Mouse (Mus musculus) heart, embryonic 16.5 days (tissue): ENCODE results near the gene Snrpa1. TPM values are rescaled to one million over a fixed set of nuclear protein-coding genes. Genes with fewer than 3 reads are reported as not detected.

Experiments used
- ATAC-seq: fragments of 200-750 bp; cut with Nextera tagmentation; replicated peaks from 2 replicates; pipeline ENCODE4 v1.8.0; 2017; ENCODE audit warnings: moderate number of reproducible peaks; ENCODE audit not compliant: insufficient read depth, low FRiP score; ENCODE audit errors: extremely low read depth
- H3K27ac ChIP-seq: fragments of 300-500 bp; sonication (generic); 2 replicates; pipeline ENCODE4 v1.5.1; 2014; ENCODE audit warnings: mild to moderate bottlenecking, low read length, control low read depth, moderate library complexity
- H3K27me3 ChIP-seq: fragments of 300-500 bp; sonication (generic); 2 replicates; pipeline ENCODE4 v1.6.1; 2014; ENCODE audit warnings: low read length, mixed read lengths; ENCODE audit not compliant: control insufficient read depth, insufficient read depth
- H3K36me3 ChIP-seq: fragments of 300-500 bp; sonication (generic); 2 replicates; pipeline ENCODE4 v1.6.1; 2014; ENCODE audit not compliant: control insufficient read depth, insufficient read depth
- H3K4me1 ChIP-seq: fragments of 300-500 bp; sonication (generic); 2 replicates; pipeline ENCODE4 v1.6.1; 2014; ENCODE audit warnings: low read length, mixed read lengths; ENCODE audit not compliant: control insufficient read depth, insufficient read depth
- H3K4me2 ChIP-seq: fragments of 300-500 bp; sonication (generic); 2 replicates; pipeline ENCODE4 v1.6.1; 2014; ENCODE audit warnings: low read depth, mild to moderate bottlenecking, control low read depth, low read length
- H3K4me3 ChIP-seq: fragments of 300-500 bp; sonication (generic); 2 replicates; pipeline ENCODE4 v1.5.1; 2014; ENCODE audit warnings: mild to moderate bottlenecking, control low read depth, low read length
- H3K9ac ChIP-seq: fragments of 300-500 bp; sonication (generic); 2 replicates; pipeline ENCODE4 v1.6.1; 2014; ENCODE audit warnings: low read length, control low read depth
- H3K9me3 ChIP-seq: fragments of 300-500 bp; sonication (generic); replicated peaks from 2 replicates; pipeline ENCODE4 v1.6.1; 2016; ENCODE audit warnings: low read length; ENCODE audit not compliant: control insufficient read depth
- WGBS: fragments of 180-500 bp; shearing (Covaris S2); extraction: QIAGEN DNeasy Blood & Tissue Kit; methylation state at CpG from one replicate; pipeline ENCODE4 v1.1.7; 2014; 5-methylcytosine and 5-hydroxymethylcytosine counted together
- polyA plus RNA-seq: library from polyadenylated mRNA; unstranded; fragments of >200 nt; fragmentation: Nextera tagmentation; extraction: Ambion mirVana; gene quantifications from 2 replicates; pipeline ENCODE4 v1.2.1, GENCODE M21; 2015

The Snrpa1 gene
- polyA plus RNA-seq, 1 experiment from 2014 or later: 99.8 TPM

DNA sequence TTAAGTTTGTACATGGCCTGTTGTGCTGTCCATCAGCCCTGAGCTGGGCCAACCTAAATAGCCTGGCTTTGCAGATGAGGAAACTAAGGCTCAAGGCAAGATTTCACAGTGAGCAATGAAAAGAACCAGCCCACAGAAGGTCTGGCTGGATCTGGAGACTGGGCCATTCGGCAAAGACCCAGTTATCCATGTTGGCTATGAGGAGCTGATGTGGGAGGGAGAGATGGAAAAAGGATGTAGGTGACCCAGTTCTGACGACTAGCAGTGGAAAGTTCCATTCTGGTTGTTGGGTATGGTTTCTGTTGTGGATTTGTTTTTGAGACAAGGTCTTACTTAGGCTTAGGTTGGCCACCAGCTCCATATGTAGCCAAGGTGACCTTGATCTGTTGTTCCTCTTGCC lies 29.3 kb downstream of the Snrpa1 start:
- Histone ChIP-seq H3K9me3 (no peaks in the 10 kb centered on the region), H3K4me2 (no peak overlapping the region), H3K27me3 (no peaks in the 10 kb centered on the region), H3K36me3 (peaks cover 65% of the 10 kb centered on the region), H3K27ac (no peak overlapping the region), H3K4me3 (no peak overlapping the region), H3K9ac (no peak overlapping the region), H3K4me1 (no peaks in the 10 kb centered on the region)
- no peak for ATAC-seq
- 81% methylated on average over 2 of the region's 2 CpGs for WGBS

DNA sequence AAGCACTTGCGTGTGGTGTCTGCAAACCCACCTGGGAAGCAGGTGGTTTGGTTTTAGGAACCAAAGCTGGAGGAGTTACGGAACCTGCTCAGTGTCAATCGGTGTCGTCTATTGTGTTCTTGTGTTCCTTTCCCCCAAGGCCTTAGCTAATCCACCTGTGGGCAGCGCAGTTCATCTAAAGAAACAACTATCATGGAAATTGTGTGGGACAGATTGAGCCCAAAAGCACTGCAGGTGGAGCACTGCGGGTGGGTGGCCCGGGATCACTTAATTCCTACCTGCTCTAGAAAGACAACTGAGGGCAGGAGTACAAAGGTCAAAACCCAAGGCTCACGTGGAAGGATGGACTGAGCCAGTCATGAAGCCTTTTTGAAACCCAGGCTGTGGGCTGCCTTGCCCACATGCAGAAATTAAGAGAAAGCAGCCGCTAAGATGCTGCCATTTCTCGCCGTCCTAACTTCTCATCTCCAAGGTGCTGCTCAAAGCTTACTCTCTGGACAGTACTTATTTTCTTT lies 31.9 kb downstream of the Snrpa1 start:
- no peaks in the 10 kb centered on the region for H3K27me3 ChIP-seq

DNA sequence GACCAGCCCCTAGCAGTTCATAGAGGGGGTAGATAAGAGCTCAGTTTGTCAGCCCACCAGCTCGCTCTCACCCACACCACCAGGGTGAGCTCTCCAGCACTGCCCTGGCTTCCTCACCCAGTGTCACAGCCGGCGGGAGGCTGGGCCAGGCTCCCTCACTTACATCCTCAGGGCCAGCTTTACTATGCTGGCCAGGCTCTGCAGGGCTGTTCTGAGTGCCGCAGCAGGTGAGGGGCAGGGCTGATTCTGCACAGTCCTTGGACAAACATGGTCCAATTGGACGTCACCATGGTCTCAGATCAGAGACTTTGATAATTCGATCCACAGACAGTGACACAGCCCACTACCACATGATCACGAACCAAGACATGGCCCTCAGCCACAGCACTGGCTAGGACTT lies 32.8 kb downstream of the Snrpa1 start:
- H3K27me3 ChIP-seq: no peaks in the 10 kb centered on the region
- ATAC-seq: no peak
- 76% methylated on average over 7 of the region's 7 CpGs for WGBS
- H3K4me1 ChIP-seq: no peaks in the 10 kb centered on the region
- H3K4me2 ChIP-seq: no peak overlapping the region
- no peaks in the 10 kb centered on the region for H3K9me3 ChIP-seq
- no peak overlapping the region for H3K27ac ChIP-seq
- peaks cover 41% of the 10 kb centered on the region for H3K36me3 ChIP-seq
- H3K4me3 ChIP-seq: no peak overlapping the region
- H3K9ac ChIP-seq: no peak overlapping the region

More for the DNA sequence above, 31.9 kb downstream of the Snrpa1 start:
- ATAC-seq: no peak
- H3K4me3 ChIP-seq: no peak overlapping the region
- H3K4me1 ChIP-seq: no peaks in the 10 kb centered on the region
- H3K9me3 ChIP-seq: no peaks in the 10 kb centered on the region
- peaks cover 45% of the 10 kb centered on the region for H3K36me3 ChIP-seq
- no peak overlapping the region for H3K27ac ChIP-seq
- no peak overlapping the region for H3K9ac ChIP-seq
- no peak overlapping the region for H3K4me2 ChIP-seq
- WGBS: 87% methylated on average over 11 of the region's 11 CpGs

DNA sequence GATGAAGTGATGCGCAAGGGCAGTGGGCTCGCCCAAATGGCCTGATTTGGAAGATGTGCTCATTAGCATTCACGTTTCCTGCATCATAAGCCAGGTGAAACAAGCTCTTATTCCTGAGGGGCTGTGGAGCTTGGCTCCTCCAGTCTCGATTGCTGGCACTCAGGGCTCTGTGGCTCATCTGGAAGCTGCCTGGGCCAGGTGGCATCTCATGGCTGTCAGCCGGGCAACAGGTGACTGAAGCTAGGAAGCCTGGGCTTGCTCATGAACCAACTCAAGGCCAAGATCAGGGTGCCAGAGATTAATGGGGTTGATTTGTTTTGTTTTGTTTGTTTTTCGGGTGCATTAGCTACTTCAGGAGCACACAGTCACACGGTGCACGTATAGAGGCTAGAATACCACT lies 33.9 kb downstream of the Snrpa1 start:
- Histone ChIP-seq H3K36me3 (peaks cover 32% of the 10 kb centered on the region), H3K4me3 (no peak overlapping the region), H3K27me3 (no peaks in the 10 kb centered on the region), H3K9ac (no peak overlapping the region), H3K4me1 (no peaks in the 10 kb centered on the region), H3K4me2 (no peak overlapping the region), H3K27ac (no peak overlapping the region), H3K9me3 (no peaks in the 10 kb centered on the region)
- no peak for ATAC-seq
- 85% methylated on average over 8 of the region's 8 CpGs for WGBS

DNA sequence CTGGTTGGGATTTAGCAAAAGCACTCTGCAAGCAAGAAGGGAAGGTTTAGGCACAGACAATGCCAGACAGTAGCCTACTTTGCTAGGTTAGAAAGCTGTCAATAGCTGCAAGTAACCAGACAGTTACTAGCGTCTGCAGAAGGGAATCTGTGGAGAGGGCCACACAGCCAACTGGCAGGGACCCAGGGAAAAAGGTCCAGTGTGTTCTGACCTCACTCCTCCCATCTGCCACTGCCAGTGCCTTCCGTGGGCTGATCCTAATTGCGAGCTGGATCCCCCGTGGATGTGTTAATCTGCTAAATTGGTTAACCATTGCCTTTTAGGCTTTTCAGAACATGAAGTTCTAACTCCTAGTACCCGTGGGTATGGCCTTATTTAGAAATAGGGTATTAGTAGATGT lies 35.3 kb downstream of the Snrpa1 start:
- ATAC-seq: no peak
- no peaks in the 10 kb centered on the region for H3K4me1 ChIP-seq
- peaks cover 17% of the 10 kb centered on the region for H3K36me3 ChIP-seq
- no peaks in the 10 kb centered on the region for H3K9me3 ChIP-seq
- no peak overlapping the region for H3K4me3 ChIP-seq
- no peaks in the 10 kb centered on the region for H3K27me3 ChIP-seq
- H3K27ac ChIP-seq: no peak overlapping the region
- 69% methylated on average over 5 of the region's 5 CpGs for WGBS
- H3K4me2 ChIP-seq: no peak overlapping the region
- no peak overlapping the region for H3K9ac ChIP-seq

DNA sequence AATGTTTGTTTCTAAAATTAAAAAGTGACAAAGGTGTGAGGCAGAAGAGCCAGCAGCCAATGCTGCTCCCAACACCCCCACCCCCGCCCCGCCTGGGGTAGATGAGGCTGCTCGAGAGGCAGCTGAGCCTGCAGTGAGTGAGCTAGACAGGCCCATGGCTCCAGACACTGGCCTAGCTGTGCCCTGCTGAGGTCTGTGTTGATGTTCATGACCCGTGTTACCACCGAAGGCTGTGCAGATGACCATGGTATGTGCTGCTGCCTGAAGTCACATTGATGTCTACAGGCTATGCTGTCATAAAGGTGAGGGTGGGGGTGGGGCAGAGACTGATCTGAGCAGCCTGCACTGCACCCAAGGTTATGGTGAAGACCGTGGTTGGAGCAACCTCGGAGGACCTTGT lies 40.0 kb downstream of the Snrpa1 start:
- no peak overlapping the region for H3K4me2 ChIP-seq
- no peaks in the 10 kb centered on the region for H3K9me3 ChIP-seq
- ATAC-seq: no peak
- H3K27ac ChIP-seq: no peak overlapping the region
- no peaks in the 10 kb centered on the region for H3K36me3 ChIP-seq
- no peak overlapping the region for H3K9ac ChIP-seq
- WGBS: 81% methylated on average over 7 of the region's 7 CpGs
- H3K4me1 ChIP-seq: no peaks in the 10 kb centered on the region
- no peaks in the 10 kb centered on the region for H3K27me3 ChIP-seq
- H3K4me3 ChIP-seq: no peak overlapping the region

DNA sequence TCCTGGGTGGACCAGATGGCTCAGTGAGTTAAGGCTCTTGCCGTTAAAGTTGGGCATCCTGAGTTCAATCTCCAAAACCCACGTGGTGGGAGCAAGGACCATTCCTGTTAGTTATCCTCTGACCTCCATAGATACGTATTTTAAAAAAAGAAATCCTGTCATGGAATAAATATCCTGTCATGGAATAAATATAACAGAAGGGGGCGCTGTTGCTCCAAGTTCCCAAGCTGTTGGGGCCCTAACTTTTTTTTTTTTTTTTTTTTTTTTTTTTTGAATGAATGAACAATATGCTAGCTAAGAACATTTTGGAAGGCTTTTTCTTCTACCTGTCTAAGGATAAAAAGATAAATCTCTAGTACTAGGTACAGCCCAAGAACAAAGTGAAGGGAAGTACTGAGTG lies 43.1 kb downstream of the Snrpa1 start:
- Histone ChIP-seq H3K4me1 (peaks cover 7% of the 10 kb centered on the region), H3K4me2 (no peak overlapping the region), H3K9me3 (no peaks in the 10 kb centered on the region), H3K27ac (no peak overlapping the region), H3K4me3 (no peak overlapping the region), H3K27me3 (no peaks in the 10 kb centered on the region), H3K36me3 (no peaks in the 10 kb centered on the region), H3K9ac (no peak overlapping the region)
- no peak for ATAC-seq
- 2% methylated on average over 4 of the region's 4 CpGs for WGBS

DNA sequence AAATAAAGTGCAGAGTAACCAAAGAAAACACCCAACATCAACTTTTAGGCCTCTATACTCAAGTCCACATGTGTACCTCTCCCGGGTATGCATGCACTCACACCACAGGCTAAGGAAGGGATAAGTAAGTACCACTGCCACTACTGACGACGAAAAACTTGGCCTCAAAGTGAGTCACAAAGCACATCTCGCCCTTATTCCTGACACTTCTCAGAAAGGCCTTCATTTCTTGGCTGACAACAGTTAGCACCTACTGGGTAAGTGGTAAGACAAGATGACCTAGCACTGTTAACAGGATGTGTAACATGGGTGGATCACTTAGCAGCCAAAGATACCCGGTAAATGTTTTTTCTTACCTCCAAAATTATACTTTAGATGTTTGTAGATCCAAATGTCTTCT lies 45.7 kb downstream of the Snrpa1 start:
- no peaks in the 10 kb centered on the region for H3K27me3 ChIP-seq
- H3K4me2 ChIP-seq: no peak overlapping the region
- H3K27ac ChIP-seq: no peak overlapping the region
- WGBS: 87% methylated on average over 5 of the region's 5 CpGs
- H3K9ac ChIP-seq: no peak overlapping the region
- H3K4me3 ChIP-seq: no peak overlapping the region
- peaks cover 13% of the 10 kb centered on the region for H3K4me1 ChIP-seq
- ATAC-seq: no peak
- H3K9me3 ChIP-seq: no peaks in the 10 kb centered on the region
- H3K36me3 ChIP-seq: no peaks in the 10 kb centered on the region

DNA sequence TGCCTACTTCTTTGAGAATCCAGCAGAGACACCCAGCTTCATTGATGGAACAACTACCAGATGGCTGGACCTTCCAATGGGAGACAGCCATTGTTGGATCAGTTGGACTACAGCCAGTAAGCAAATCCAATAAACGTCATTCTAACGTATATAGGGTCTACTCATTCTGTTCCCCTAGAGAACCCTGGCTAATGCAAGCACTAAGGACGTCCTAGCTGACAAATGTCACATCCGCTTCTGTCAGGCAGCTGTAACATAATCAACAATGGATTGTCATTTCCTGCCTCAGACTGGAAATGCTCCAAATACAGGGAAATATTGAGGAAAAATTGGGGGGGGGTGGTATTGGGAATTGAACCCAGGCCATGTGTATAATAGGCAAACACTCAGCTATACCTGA lies 47.0 kb downstream of the Snrpa1 start:
- 49% methylated on average over 4 of the region's 4 CpGs for WGBS

More for the DNA sequence above, 47.0 kb downstream of the Snrpa1 start:
- Histone ChIP-seq H3K9ac (no peak overlapping the region), H3K27me3 (no peaks in the 10 kb centered on the region), H3K4me1 (peaks cover 15% of the 10 kb centered on the region), H3K4me3 (no peak overlapping the region), H3K27ac (no peak overlapping the region), H3K4me2 (no peak overlapping the region), H3K9me3 (no peaks in the 10 kb centered on the region), H3K36me3 (no peaks in the 10 kb centered on the region)
- ATAC-seq: no peak
